Mouse (Mus musculus): Measurements from ENCODE around the gene Fmr1.
A peak's percentile ranks its signal among the peaks of the same experiment; 100 is the strongest.
"Not testable (repeated sequence)": the region's sequence is repeated elsewhere in the genome, so short reads cannot be mapped to it uniquely, and the experiment has no call there.

Fmr1 gene

GRCm38 (mm10) chrX:68678333-68678740 lies at the start of gene Fmr1:
Gene Fmr1, plus strand, starts transcription at chrX:68678541.
- peak; percentile 92 for DNase-seq (ENCODE audit: low spot score)

DNA sequence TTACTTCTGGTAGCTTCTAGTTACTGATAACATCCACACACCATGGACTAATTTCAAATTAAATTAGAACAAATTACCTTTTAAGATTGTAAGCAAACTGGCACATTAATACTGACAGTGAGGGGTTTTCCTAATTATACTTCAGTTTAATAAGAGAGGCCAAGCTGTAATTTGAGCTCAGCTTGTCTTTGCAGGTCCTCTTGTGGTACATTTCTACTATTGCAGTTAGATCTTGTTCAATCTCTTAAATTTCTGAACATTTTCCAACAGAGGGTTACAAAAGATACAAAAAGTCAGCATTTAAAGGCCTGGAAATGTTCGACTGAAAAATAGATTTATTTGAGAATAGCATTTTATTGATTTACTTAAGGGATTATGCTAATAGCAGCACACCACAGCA lies 36.7 kb upstream of the Fmr1 start:
- no peak for DNase-seq (ENCODE audit: low spot score)

GRCm38 (mm10) chrX:68645154-68645919 lies 33.0 kb upstream of the Fmr1 start:
- DNase-seq (ENCODE audit: low spot score) = no peak

- DNase-seq (ENCODE audit: low spot score) = no peak
Observed at GRCm38 (mm10) chrX:68677508-68677907, 833 bp upstream of the Fmr1 start.

GRCm38 (mm10) chrX:68678815-68679486 lies 610 bp downstream of the Fmr1 start:
- peak; percentile 25 for DNase-seq (ENCODE audit: low spot score)

DNA sequence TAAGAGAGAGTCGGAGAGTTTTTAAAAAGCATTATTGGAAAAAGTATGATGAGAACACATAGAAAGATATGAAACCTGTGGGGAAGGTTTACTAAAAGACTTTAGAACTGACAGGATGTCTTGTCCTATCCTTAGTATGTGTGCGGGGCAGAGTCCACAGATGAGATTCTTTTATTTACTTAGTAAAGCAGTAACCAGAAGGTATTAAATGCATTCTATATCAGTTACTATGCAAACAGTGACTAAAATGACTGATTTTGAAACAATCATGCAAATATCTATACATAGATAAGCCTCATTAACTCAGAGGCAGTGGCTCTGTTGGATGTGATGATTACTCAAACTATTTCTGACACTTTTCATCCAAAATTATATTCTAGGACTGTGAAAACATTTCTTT lies 6.4 kb downstream of the Fmr1 start:
- no peak for DNase-seq (ENCODE audit: low spot score)

GRCm38 (mm10) chrX:68691936-68692335 lies 13.6 kb downstream of the Fmr1 start:
- DNase-seq (ENCODE audit: low spot score) = not testable (repeated sequence)

DNA sequence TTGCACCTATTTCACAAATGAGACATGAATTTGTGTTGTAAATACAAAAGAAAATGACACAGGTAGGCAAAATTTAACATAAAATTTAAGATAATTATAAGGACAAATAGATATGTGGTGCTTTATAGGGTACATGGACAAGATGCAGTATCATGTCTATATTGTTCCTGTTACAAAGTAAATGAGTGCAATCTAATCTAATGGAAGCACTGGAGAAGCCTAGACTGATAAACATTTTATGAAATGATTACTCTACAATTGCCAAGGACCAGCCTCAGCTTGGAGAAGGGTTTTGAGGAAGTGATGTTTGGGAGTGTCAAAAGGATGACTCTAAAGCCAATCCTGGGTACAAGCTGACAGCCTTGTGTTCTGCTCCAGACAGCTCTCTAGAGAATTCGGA lies 58.6 kb downstream of the Fmr1 start:
- DNase-seq (ENCODE audit: low spot score) = no peak

- no peak for DNase-seq (ENCODE audit: low spot score)
Observed at GRCm38 (mm10) chrX:68740088-68740487, 61.7 kb downstream of the Fmr1 start.

GRCm38 (mm10) chrX:68761606-68762005 lies 83.3 kb downstream of the Fmr1 start, which contains the start of gene Fmr1nb:
Gene Fmr1nb, plus strand, starts transcription at chrX:68761839.
- DNase-seq (ENCODE audit: low spot score) = peak; percentile 73

All from yolk sac, embryonic 10.5 days (tissue).